Mouse (Mus musculus) gonadal fat pad, adult 2 months (tissue): ENCODE measurements around the gene Fhl2. TPM values are rescaled to one million over a fixed set of nuclear protein-coding genes. Genes with fewer than 3 reads are reported as not detected.

ENCODE experiments used
- DNase-seq: peaks from one replicate; pipeline ENCODE4 v3.0.0-alpha.2; 2012; ENCODE audit warnings: low read depth
- polyA plus RNA-seq: library from polyadenylated mRNA; depleted of rRNA; stranded (reverse); fragments of >200 nt; gene quantifications from 2 replicates; pipeline ENCODE4 v1.2.3, GENCODE M21; 2012; rRNA removed

Gene Fhl2
- 13.6 and 15.4 TPM in 2 replicates for polyA plus RNA-seq

DNA sequence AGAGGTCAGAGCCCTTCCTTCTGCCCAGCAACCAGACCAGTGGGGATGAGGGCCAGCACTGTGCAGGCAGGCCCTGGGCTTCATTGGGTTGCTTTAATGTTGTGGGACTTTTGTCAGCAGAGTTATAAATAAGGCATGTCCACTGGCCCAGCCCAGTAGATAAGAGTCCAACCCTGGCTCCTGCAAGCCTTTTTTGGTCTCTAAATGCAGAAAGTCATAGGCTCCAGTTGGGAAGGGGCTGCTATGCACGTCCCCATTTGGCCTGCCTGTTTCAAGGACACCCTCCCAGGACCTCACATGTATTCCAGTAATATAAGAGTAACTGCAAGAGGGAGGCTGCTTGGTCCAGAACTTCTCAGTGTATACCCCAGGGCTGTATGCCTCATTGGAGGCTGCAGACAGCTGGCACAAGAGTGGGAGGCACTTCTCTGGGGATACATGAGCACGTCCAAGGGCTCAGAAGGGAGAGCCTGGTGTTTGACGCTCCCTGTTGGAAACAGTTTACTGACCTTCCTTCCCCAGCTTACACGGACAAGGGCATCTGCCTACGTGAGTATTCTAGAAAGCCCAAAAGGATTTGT lies at the start of gene Fhl2:
Gene Fhl2, minus strand, starts transcription at position 324 of the 581 bp plus-strand sequence.
- DNase-seq: no peak

DNA sequence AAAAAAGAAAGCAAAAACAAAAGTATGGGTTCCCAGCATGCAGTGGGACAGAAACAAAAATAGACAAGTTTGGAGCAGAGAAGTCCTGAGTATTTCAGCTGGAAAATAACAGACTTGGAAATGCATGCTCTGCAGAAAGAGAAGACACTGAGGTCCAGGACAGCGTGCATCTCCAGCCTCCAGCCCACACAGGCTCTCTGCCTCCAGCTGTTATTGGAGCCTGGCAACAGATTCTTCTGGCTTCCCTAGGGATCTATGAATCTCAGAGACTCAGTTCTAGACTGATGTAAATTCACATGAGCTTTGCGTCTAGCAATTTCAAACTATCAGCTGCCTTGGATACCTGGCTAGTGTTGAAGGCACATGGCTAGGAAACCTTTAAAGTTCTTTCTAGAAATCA lies 48.2 kb upstream of the Fhl2 start:
- DNase-seq: no peak

DNA sequence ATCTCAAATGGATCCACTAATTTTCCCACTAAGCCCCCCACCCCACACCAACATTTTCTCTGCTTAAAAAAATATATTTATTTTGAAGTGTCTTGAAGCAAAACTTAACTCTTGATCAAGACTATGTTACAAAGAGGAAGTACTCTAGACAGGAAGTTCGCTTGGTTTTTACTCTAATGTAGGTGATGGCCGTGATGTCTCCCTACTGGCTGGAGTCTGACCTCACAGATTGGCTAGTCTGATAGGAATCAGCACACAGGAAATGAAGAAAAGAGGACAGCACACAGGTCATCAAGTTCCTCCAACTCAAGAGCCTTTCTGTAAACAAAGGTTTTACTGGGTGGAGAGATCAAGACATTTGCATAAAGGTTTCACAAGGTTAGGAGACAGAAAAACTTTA lies 44.4 kb upstream of the Fhl2 start:
- no peak for DNase-seq

DNA sequence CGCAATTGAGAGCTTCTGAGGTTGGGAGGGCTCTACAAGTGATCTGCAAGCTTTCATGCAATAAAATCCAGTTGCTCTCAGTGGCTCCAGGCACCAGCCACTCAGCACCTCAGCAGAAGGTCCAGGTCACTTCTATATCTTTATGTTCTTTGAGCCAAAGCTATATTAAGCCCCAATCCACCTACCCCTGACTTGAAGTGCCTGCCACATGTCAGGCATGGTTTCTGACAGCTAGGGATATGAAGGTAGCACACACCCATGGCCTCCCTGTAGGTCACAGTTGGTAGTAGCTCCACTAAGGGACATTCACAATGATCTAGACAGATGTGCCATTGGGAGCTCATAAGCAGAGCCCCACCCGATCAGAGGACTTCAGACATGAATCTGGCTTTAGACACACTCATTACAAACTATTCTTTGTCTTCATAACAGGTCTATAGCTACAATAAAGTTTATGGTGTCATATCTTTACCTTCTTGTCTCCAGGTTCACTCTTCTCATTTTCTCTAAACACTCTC lies 43.1 kb upstream of the Fhl2 start:
- DNase-seq: no peak

DNA sequence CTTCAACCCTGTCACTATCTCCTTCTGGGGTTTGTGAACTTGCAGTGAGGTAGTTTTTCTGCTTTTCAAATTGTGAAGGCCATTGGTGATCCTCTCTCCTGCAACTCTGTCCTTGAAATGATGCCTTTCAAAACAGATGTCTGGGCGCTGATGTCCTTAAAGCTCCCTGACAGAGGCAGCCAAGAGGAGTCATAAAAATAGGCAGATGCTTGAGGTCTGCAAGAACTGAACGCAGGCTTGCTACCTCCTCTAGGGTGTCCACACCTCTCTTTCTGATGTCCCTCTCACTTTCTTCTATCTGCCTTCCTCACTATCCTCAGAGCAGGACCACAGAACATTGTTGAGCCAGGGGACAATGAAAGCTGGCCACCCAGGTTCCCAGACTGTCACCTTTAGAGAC lies 41.7 kb upstream of the Fhl2 start:
- DNase-seq: no peak

DNA sequence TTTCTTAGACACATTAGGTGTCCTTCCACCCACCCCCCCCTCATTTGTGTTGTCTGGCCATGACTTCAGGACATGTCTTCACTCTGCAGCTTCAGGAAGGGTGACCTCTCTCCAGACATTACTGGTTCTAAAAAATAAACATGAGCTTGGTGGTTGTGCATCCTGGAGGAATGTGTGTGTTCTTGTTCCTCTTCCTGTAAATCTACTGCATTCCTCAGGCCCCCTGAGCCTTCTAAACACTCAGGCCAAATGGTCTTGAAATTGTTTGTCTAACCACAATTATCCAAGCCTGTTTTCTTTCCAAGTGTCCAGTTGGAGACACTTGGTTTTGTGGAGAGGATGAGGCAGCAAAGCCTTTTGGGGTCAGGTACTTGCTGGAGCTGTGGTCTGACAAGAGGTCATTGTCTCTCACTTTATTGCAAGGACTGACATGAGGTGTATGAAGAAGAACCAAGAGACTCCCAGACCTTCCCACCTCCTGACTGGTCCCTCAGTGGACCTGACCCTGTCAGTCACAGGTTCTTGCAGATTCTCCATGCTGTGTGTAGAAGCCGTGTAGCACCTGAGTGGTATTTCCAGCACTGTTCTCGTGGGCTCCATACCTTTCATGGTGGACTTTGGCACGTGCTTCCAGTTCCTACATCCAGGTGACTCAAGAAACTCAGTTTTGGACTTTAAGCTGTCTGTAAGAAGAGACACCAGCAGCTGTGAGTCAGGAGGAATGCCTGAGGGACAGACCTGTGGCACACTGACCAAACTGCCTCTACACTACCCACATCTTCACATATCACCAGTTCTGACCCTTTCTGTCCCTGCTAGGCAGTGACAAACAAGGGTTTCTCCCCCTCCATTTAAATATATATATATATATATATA lies 40.8 kb upstream of the Fhl2 start:
- no peak for DNase-seq

DNA sequence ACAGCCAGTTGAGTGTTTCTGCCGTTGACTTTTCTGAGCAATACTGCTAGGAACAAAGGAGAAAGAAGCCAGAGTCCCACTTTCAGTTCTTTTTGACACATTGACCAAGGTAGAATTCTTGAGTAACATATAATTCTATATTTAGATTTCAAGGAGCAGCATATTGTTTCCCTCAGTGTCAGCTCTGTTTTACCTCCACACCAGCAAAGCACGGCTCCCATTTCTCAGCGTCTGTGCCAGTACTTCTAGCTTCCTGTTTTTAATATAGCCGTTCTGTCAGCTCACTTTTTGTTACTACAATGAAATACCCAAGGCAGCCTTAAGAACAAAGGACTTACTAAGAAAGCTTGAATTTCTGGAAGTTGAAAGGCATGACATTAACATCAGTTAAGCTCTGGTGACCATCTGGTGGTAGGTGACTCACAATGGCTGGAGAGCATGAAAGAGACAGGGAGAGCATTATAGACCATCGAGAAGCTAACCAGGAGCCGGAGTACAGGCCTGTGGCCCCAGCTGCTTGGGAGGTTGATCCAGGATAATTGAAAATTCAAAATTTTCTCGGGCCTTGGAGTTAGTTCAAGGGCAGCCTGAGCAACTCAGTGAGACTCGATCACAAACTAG lies 28.9 kb upstream of the Fhl2 start:
- DNase-seq: no peak

DNA sequence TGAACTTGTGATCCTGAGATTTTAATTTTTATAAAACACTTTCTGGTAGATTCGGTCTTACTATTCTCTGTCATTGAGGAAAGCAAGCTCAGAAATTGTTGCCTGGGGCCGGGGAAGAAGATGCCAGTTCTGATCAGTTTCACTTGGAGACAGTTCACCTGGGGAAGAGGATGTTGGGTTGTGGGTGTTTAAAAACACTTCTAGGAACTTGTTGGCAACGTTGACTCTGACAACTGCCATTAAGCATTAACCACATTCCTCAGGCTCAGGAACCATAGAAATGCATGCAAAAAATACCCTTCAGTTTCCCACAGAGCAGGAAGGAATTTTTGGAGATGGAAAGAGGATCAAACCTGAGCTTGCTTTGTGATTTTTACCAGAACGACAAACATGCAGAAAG lies 28.2 kb upstream of the Fhl2 start:
- no peak for DNase-seq

DNA sequence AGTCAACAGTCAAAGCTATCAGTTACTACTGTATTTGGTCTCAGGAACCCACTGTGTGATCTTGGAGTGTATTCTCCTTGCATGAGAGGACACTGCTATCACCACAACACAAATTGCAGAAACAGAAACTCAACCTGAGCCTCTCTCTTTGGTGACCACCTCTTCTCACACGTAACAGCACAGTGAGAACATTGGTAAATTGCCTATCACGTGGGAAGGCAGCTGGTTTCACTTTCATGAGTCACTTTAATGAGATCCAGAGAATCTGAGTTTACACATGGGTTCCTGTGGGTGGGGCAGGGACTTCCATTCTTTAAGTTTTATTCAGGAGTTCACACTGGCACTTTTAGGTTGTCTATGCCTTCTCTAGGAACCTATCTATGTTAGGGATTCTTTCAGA lies 27.4 kb upstream of the Fhl2 start:
- DNase-seq: no peak

DNA sequence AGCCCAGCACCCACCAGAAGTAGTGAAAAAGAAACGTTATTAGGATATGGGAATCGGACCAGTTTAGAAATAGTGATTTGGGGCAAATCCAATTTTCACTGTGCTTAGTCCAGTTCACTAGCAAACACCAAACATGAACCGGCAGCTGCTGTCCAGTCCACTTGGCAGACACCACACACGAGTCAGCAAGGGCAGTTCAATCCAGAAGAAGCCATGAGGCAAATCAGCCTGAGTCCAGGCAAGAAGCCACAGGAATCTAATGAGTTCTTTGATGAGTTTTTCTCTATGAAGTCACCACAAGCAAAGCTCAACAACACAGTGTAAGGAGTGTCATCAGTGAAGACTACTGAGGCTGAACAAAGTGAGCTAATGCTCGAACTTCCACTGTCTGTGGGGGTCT lies 26.3 kb upstream of the Fhl2 start:
- no peak for DNase-seq

DNA sequence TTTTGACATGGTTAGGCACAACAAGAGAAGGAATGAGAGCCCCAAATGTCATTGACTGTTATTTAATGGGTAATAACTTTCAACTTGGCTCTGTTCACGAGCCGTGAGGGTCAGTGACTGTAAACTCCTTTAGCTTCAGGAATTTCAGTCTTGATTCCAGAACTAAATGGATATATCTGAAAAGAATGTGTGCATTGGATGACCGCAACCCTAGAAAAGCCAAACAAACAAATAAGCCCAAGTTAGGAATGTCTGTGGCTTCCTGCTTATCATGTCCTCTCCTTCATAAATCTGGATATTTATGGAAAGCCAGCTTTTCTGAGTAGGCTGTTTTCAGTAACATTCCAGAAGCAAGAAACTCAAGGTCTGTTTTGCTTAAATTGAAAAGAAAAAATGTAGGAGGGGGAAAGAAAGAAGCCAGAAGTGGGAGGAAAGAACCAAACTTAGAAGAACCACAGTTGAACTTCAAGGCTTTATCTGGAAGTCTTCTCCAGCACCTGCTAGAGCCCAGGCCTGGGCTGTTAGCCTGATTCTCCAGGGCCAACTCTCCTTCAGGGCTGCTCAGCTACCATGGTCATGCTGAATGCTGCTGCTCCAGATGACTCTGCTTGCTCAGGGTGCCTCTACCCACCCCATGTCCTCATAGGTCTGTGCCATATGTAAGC lies 21.4 kb upstream of the Fhl2 start:
- DNase-seq: no peak

DNA sequence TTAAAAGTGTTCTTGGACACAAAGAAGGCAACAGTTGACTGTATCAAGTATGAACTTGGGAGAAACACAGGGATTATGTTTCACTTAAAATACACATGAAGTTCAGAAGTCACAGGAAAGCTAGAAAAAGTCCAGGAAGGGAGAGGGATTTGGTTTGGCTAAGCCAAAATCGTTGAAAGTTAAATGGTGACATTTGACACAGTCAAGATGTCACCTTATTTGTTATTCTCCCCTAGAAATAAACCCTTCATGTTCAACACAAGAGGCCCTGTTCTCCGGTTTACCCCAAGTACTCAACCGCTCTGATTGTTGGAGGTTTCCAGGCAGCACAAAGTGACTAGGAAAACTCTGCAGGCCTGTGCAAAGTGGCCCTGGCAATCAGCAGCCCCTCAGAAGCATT lies 18.8 kb upstream of the Fhl2 start:
- DNase-seq: no peak

DNA sequence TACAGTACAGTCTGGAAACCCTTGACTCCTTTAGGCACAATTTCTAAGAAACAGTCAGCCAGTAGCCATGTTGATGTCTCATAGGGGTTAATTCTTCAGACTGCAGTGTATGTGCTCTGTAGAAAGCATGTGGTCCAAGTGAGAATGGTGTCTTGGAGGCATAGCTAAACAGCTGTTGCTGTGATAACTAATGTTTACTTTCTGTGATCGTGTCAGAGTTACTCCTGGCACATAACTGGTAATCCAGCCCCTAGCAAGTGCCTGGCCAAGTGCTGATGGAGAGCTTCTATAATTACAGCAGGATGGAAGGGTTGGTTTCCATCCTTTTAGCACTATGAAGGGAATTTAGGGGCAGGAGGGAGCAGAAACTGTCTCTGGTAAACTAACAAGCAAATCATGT lies 14.5 kb upstream of the Fhl2 start:
- DNase-seq: no peak

DNA sequence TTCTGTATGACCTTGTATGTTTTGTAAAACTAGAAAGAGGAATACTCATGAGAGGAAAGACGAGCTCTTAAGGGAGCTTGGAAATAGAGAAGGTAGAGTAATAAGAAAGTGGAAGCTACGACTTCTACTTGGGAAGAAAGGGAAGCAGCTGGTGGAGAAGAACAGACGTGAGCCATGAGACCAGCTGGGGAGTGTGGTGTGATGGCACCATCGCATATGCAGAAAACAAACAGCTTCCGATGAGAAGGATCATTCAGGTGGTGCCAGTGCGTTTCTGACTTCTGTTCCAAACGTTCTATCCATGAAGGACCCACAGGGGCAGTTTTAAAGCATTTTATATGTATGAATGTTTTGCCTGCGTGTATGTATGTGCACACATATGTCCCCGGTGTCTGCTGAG lies 13.5 kb upstream of the Fhl2 start:
- DNase-seq: no peak

DNA sequence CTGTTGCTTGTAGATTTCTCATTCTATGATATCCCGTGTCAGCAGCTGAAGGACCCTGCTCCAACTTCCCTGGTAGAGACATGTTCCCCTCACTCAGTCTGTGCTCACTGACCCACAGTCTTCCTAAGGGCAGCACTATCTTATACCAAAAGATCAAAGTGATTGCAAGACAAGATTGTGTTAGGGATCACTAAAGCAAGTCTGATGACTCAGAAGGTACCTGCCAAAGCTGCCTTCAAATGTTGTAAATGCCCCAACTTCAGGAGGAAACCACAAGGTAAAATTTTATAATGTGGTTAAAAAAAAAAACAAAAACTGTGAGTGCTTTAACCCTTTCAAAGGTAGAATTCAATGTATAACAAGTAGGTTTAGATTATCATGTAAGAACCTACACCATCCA lies 10.4 kb upstream of the Fhl2 start:
- DNase-seq: no peak

DNA sequence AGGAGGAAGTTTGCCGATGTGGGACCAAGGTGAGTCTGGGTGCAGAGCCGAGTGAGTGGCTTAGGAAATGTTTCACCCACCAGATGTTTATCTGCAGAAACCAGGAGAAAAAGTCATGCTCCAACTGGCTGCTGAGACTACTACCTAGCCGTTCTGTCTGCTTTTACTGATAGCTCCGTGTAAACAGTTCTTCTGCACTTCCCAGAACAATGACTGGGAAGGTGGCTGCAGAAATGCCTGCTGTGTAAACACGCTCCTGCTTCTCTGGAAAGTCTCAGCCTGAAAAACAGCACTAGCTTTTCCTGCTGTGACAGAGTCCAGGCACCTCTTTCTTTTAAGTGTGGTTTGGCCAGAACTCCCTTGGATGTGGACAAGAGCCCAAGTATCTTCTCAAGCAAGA lies 6.5 kb upstream of the Fhl2 start:
- no peak for DNase-seq

DNA sequence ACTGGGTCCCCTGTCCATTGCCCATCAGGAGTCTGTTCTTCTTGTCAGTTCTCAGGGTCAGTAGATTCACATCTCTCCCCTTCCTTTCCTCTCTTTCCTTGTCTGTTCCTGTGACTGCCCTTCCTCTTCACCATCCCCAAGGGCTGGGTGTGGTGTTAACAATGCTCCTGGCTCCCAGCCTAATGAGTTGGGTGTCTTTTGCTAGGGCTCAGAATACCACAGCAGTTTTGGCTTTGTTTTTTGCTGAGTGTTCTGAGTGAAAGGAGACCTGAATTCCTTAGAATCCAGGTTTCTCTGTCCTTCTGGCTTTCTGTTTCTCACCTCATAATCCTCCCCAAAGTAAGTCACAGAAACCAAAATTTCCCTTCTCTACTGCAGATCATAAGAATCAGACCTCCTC lies 5.4 kb upstream of the Fhl2 start:
- DNase-seq: no peak

DNA sequence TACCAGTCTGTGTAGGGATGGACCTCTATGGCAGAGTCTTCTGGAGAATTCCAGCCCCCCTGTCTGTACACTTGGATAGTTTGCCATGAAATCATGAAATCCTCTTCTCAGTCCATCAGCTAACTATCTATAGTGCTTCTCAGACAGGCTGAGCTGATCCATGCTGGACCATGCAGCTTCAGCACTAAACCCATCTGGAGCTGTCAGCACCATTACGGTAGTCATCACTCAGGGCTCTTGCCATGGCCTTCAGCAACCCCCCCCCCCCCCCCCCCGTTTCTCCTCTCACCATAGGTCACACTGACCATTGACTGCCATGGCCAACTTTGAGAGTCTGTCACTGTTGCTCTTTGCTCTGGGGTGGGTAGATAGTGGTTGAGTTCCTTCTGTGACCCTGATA lies 5.0 kb upstream of the Fhl2 start:
- DNase-seq: no peak

DNA sequence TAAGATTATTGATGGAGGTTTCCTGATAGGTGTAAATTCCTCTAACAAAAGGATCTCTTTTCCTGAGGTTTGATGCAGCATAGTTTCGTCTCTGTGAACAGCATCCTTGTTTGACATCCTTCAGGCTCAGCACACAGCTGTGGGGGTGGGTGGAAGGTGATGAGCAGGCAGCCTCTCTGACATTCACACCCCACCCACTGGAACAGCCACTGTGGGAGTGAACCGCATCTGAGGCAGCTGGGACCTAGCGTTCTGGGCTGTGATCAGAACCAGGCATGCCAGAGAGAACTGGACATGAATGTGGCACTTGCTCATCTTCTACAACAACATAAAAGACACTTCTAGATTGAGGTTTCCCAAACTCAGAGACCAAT lies 3.1 kb upstream of the Fhl2 start:
- no peak for DNase-seq

DNA sequence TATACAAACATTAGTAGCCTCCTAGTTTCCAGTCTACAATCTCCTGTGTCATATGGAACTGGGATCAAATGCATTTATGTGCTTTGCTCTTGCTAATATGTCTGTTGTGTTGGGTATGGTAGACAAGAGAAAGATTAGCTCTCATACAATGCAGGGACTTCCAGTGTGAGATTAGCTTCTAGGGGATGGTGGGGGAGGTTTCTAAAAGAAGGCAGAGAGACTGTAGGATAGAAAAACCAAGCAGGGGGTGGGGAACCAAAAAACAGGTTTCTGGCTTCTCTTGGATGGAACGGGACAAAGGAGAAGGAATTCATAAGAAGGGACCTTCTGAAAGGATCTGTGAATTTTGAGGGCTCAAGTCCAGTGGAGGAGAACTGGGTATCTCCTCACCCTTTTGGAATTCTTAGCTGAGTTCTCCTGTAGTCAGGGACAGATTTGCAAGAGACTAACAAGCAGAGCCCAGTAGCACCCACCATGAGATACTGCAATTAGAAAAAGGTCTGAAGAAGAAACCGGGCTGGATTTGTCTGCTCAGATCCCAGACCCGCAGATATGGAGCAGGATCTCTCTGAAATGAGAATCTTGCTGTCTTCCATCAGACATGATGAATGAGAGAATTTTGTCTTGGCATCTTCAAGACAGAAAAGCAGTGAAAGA lies 2.6 kb upstream of the Fhl2 start:
- DNase-seq: no peak

DNA sequence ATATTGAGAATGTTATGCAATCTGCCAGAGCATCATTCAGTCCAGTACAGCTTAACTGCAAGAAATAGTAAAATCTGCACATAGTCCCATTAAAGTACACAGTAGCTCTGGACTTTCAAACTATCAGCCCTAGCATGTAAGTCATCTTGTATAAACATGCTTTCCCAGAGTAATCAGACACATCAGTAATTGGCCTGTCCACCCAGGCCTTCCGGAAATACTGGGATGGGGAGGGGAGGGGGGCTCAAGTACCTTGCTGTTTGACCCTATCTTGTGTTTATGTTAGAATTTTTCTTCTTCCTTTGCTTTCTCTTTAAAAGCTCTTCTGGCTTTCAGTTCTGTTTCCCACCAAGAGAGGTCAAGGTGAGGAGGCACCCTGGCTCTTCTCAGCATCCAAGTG lies 725 bp downstream of the Fhl2 start:
- no peak for DNase-seq

DNA sequence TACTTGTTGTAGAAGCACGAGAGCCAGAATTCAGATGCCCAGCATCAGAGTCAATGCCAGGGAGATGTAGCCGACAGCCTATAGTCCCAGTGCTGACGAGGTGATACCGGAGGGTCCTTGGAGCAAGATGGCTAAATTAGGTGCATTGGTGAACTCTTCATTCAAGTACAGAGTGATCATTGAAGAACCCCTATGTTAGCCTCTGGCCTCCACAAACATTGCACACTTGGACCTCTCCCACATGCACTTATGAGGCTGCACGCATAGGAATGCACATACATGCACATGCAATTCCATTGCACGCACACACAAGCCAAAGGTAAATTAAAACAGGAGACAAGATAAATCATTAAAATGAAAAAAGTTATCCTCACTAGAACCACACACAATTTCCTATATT lies 3.4 kb downstream of the Fhl2 start:
- DNase-seq: no peak
